Mouse (Mus musculus) ovary, adult 10 weeks (tissue): ENCODE measurements around the gene Dnase2a. TPM values are rescaled to one million over a fixed set of nuclear protein-coding genes. Genes with fewer than 3 reads are reported as not detected.

ENCODE experiments used
- polyA plus RNA-seq: library from polyadenylated mRNA; stranded (reverse); fragments of 350-450 nt; fragmentation: Illumina TruSeq; extraction: RNeasy Lipid Tissue Mini Kit (QIAGEN cat#74804); gene quantifications from one replicate; pipeline ENCODE4 v1.2.3, GENCODE M21; 2014

Gene Dnase2a
- 2.5 TPM for polyA plus RNA-seq

GRCm38 (mm10) chr8:84908421-84909161 lies at the start of gene Dnase2a:
TSS of gene Dnase2a (plus strand) at chr8:84908560.

GRCm38 (mm10) chr8:84871376-84872308 lies 36.7 kb upstream of the Dnase2a start, which contains the start of gene Syce2:
TSS of gene Syce2 (plus strand) at chr8:84872111.

GRCm38 (mm10) chr8:84893709-84894134 lies 14.6 kb upstream of the Dnase2a start, which contains the start of gene Gcdh:
TSS of gene Gcdh (minus strand) at chr8:84893921.

DNA sequence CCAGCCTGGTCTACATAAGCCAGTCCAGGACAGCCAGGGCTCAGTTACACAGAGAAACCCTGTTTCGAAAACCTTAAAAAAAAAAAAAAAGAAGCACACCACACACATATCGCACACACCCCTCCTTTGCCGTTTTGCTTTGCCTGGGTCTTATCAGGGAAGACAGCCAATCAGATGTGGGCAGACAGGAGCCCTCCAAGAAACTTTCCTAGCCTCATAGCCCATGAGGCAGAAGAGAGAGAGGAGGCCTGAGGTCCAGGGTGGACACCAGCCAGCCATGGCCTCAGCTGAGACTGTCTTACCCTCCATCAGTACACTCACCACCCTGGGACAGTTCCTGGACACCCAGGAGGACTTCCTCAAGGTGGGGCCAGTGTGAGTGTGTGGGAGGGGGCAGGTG lies 6.6 kb upstream of the Dnase2a start, which contains the start of gene Klf1:
TSS of gene Klf1 (plus strand) at position 177 of the 400 bp plus-strand sequence.

GRCm38 (mm10) chr8:84936962-84937546 lies 28.7 kb downstream of the Dnase2a start, which contains the start of gene Mast1:
TSS of gene Mast1 (minus strand) at chr8:84937359.

GRCm38 (mm10) chr8:84946528-84947240 lies 38.3 kb downstream of the Dnase2a start, which contains the start of gene Rtbdn:
TSS of gene Rtbdn (plus strand) at chr8:84946991.

GRCm38 (mm10) chr8:84969241-84970134 lies 61.1 kb downstream of the Dnase2a start, which contains the start of the genes Gm49661, Prdx2 and Rnaseh2a:
TSS of gene Gm49661 (minus strand) at chr8:84969433.
TSS of gene Prdx2 (plus strand) at chr8:84969587.
TSS of gene Rnaseh2a (minus strand) at chr8:84969767.

Other genes starting within 250 kb of the Dnase2a start
- gene Ier2, start 245.7 kb upstream of the Dnase2a start, polyA plus RNA-seq: 2.1 TPM
- 10.8 TPM for gene Trmt1, start 222.3 kb upstream of the Dnase2a start, polyA plus RNA-seq
- 2.3 TPM for gene Nacc1, start 220.7 kb upstream of the Dnase2a start, polyA plus RNA-seq
- not detected for gene Lyl1, start 207.1 kb upstream of the Dnase2a start, polyA plus RNA-seq
- not detected for gene G430095P16Rik, start 185.6 kb upstream of the Dnase2a start, polyA plus RNA-seq
- 44.0 TPM for gene Nfix, start 108.2 kb upstream of the Dnase2a start, polyA plus RNA-seq
- 2.4 TPM for gene Dand5, start 85.7 kb upstream of the Dnase2a start, polyA plus RNA-seq
- gene Gadd45gip1, start 77.0 kb upstream of the Dnase2a start, polyA plus RNA-seq: 1.1 TPM
- 3.2 TPM for gene Rad23a, start 67.9 kb upstream of the Dnase2a start, polyA plus RNA-seq
- 1,005 TPM for gene Calr, start 61.6 kb upstream of the Dnase2a start, polyA plus RNA-seq
- gene Farsa, start 51.6 kb upstream of the Dnase2a start, polyA plus RNA-seq: 4.1 TPM
- gene Syce2, start 36.4 kb upstream of the Dnase2a start, polyA plus RNA-seq: 32.4 TPM
- 32.8 TPM for gene Gcdh, start 14.6 kb upstream of the Dnase2a start, polyA plus RNA-seq
- not detected for gene Klf1, start 6.6 kb upstream of the Dnase2a start, polyA plus RNA-seq
- not detected for gene Mast1, start 28.8 kb downstream of the Dnase2a start, polyA plus RNA-seq
- gene Rtbdn, start 38.4 kb downstream of the Dnase2a start, polyA plus RNA-seq: not detected
- gene Gm49661, start 60.9 kb downstream of the Dnase2a start, polyA plus RNA-seq: not detected
- gene Prdx2, start 61.0 kb downstream of the Dnase2a start, polyA plus RNA-seq: 36.9 TPM
- 2.6 TPM for gene Rnaseh2a, start 61.2 kb downstream of the Dnase2a start, polyA plus RNA-seq
- gene Junb, start 70.2 kb downstream of the Dnase2a start, polyA plus RNA-seq: 0.34 TPM
- gene Hook2, start 82.0 kb downstream of the Dnase2a start, polyA plus RNA-seq: 2.3 TPM
- gene Best2, start 106.0 kb downstream of the Dnase2a start, polyA plus RNA-seq: not detected
- gene Asna1, start 116.7 kb downstream of the Dnase2a start, polyA plus RNA-seq: 6.7 TPM
- 5.3 TPM for gene Trir, start 118.3 kb downstream of the Dnase2a start, polyA plus RNA-seq
- 14.1 TPM for gene Tnpo2, start 128.4 kb downstream of the Dnase2a start, polyA plus RNA-seq
- gene Fbxw9, start 151.5 kb downstream of the Dnase2a start, polyA plus RNA-seq: 1.5 TPM
- gene Gm5741, start 159.4 kb downstream of the Dnase2a start, polyA plus RNA-seq: not detected
- gene Dhps, start 163.2 kb downstream of the Dnase2a start, polyA plus RNA-seq: 19.0 TPM
- gene Wdr83os, start 172.2 kb downstream of the Dnase2a start, polyA plus RNA-seq: 2.8 TPM
- 1.00 TPM for gene Wdr83, start 172.7 kb downstream of the Dnase2a start, polyA plus RNA-seq
- gene Man2b1, start 174.7 kb downstream of the Dnase2a start, polyA plus RNA-seq: 6.1 TPM
- 11.3 TPM for gene Zfp791, start 214.5 kb downstream of the Dnase2a start, polyA plus RNA-seq
- gene Cks1brt, start 243.4 kb downstream of the Dnase2a start, polyA plus RNA-seq: not detected